Mouse (Mus musculus): ENCODE measurements around the gene Urad. TPM values are rescaled to one million over a fixed set of nuclear protein-coding genes. Genes with fewer than 3 reads are reported as not detected.

The Urad gene
- polyA plus RNA-seq, 2 experiments from 2014 or later: not detected

DNA sequence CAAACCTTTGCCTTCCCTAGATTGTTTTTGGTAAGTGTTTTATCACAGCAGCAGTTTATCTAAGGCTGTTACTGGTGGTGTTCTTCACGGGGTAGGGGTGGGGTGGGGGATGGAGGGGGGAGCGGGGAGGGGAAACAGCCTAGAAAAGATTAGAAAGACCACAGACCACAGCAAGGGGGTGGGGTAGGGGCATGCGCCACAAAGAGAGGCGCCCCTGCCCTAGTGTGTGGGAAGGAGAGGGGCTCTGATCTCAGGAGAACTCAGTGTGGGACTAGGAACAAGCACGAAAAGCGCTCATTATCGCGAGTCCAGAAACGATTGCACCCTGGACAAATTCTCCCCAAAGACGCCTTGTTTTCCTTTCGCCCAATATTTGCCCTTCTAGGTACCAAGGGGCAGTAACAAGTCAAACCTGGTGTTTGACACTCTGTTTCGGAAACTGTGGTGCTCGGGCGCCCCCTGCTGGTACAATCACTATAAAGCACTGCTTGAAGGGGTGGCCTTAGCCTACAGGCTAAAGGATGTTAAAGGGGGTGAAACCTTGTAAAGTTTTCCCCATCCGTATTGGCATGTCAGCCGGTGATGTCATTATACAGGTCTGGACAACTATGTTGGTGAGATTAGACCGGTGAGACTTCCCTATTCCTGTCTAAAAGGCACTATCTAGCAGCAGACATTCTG is 1.1 kb upstream of the Urad start:
- ATAC-seq: peak; percentile 76

DNA sequence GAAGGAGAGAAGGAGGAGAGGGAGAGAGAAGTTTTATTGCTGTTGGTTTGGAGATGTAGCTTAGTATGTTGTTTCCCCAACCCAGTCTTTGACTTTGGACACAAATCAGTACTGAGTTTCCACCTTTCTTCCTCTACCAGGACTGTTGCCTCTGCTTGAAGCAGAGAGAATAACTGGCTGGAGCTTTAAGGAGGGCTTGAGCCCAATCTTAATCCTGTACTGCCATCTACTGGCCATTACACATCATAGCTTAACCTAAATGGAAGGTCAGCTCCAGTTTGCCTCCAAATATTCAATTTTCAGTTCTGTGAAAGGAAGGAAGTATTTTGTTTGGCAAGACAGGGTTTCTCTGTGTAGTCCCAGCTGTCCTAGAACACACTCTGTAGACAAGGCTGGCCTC is 2.6 kb downstream of the Urad start:
- ATAC-seq: peak; percentile 73

DNA sequence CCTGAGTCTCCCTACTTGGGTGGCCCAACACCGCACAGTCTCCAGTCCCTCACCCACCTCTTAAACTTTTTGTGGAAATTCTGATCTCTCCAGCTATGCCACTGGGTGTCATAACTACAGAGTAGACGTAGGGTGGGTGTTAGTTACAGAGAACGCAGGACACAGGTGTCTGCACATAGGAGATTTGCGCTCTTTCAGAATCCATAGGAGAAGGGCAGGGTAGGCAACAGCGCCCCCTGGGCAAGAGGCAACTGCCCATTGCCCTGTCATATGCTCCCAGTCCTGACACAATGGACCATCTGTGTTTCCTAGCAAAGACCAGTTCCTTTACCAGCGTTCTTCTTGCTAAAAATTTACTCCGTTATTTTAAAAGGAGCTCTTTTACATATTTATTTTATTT is 4.2 kb downstream of the Urad start:
- ATAC-seq: no peak

DNA sequence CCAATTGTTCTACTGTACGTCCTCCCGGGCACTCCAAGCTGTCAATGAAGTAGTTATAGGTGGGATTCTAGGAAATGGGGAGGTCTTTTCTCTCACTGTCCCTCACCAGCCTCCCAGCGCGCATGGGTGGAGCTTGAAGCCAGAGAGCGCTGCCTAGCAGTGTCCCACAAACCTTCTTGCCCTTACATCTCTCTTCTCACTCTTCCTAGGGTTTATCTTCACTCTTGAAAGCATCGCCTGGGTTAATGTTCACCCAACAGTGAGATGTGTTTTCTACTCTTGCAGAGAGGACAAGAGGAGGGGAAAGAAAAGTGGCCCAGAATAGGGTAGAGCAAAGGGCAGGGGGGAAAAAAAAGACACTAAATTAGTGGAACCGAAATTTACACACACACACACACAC is 4.9 kb downstream of the Urad start:
- no peak for ATAC-seq

DNA sequence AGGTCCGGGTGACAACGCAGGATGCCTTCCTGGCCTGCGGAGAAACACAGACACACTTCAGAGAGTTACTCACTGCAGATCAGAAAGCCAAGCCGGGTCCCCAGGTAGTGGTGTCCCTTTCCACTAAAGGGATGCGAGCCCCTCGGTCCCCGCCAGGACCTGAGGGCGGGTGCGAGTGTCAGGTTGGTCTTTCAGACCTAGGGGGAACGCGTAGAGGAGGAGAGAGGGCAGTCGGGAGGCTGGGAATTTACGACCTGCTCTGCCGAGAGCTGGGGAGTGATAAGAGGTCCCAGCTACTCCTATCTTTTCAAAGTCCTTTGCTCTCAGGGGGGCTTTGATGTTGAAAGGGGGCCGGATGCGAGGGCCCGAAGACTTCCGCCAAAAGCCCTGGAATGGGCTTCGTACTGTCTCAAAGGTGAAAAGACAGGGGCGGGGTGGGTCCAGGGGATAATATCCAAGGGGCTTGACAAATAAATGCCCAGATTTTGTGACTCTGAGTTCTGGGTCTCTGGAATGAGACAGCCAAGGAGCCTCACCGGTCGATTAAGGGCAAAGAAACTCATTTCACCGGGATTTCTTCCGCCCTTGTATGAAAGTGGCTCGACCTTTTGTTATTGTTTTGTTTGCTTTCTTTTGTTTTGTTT is 6.7 kb downstream of the Urad start:
- ATAC-seq: no peak

DNA sequence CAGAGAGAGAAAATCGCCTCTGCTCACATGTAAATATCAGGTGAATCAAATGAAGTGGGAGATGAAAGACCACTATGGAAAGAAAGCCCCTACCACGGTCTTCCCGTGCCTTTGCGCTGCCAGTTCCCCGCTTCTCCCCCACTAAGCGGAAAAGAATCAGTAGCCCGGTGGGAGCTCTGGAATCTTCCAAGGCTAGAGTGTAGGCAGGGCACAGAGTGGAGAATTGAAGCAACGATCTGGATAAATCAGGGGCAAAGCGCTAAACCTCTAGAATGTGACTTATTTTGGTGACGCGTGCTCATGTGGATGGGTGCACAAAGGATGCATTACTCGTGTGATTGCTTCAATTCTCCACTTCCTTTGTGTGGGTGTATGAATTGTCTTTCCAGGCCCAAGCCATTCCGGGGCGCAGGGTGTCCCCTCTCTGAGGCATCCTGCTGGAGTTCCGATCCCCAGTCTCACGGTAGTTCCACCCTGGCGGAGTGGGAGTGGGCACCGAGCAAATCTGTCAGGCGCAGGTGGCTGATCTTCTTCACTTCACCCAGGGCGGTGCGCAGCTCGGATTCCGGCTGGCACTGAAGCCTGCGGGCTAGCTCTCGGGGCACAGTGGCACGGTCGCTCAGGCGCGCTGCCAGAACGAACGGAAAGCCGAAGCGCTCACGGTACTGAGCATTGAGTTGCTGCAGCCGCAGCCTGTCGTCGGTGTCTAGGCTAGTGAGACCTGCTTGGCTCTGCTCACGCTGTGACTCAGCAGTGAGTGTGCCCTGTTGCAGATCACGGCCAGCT is 7.4 kb downstream of the Urad start:
- ATAC-seq: no peak

DNA sequence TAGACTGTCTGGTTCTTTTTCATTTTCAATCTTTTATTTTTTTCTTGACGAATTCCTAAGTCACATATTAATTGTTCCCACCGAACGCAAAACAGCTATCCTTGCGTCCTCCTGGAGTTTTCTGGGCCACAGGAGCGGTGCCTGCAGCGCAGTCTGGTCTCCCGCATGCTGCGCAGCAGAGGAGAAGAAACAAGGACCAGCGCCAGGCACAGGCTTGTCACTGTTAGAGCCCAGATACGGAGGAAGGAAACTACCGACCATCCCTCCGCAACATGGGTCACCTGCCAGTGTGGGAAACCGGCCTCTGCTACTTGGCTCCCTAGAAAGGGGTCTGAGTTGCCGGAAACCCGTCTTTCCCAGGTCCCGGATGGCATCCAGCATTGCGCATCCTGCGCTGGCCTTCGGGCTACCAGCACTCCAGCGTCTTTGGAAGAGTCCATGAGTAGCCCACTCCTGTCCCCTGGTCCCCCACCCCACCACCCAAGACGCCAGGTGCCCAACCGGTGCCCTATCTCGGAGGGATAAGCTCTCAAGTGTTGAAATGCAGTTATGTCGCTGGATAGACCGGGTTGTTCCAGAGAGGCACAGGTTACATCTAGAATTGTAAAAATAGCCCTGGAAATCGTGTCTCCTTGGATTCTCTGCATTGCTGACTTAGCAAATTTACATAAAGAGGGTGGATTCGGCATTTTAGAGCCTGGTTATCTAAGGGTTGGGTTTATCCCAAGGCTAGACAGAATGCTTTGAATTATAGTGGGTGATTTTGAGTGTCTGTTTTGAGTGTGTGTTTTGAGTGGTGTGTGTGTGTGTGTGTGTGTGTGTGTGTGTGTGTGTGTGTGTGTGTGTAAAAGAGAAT is 9.2 kb downstream of the Urad start:
- no peak for ATAC-seq

DNA sequence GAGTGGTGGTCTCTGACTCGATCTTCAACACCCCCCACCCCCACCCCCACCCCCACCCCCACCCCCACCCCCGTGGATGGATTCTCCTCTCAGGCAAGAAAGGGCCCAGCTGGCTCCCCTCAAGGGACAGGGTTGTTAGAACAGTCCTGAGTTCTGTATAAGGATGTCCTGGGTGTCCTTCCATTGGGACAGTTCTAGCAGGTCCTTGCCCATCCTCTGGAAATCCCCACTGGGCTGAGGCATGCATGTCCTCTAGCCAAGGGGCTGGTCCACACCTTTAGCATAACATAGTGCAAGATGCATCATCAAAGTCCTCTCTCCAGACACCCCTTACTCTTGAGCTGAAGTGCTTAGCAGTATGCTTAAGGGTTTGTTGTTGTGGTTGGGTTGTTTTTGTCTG is 12.5 kb downstream of the Urad start:
- no peak for ATAC-seq

DNA sequence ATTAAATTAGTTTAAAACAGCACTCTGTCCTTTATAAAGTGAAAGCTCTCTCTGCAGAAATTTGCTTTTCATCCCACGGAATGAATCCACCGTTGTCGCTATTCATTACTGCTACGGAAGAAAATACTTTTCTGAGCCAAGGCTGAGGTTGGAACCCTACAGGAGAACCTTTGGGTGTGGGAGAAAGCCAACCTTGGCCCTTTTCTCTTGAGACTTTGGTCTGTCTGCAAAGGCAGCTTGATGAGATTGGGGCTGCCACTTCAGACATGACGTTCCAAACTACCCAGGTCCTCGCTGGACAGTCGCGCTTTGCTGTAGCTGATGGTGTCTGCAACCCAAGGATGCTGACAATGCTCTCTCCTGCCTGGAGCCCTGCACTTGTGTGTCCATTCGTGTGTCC is 13.8 kb downstream of the Urad start:
- ATAC-seq: no peak

DNA sequence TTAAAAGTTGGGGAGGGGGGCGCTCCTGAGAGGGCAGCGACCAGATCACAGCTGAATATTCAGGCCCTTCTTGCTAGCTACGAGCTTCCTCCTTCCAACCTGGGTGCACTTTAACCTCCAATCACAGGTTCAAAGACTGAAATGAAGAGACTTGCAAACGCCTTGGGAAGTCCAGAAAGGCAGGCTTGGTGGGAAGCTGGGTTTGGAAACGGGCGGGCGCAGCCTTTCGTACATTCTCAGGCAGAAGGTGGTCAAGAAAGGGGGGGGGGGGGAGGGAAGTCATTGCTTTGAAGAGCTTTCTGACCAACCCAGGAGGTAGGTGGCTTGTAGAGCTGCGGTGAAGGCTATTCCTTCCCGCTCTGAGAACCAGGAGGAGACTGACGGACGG is 14.8 kb downstream of the Urad start:
- no peak for ATAC-seq

DNA sequence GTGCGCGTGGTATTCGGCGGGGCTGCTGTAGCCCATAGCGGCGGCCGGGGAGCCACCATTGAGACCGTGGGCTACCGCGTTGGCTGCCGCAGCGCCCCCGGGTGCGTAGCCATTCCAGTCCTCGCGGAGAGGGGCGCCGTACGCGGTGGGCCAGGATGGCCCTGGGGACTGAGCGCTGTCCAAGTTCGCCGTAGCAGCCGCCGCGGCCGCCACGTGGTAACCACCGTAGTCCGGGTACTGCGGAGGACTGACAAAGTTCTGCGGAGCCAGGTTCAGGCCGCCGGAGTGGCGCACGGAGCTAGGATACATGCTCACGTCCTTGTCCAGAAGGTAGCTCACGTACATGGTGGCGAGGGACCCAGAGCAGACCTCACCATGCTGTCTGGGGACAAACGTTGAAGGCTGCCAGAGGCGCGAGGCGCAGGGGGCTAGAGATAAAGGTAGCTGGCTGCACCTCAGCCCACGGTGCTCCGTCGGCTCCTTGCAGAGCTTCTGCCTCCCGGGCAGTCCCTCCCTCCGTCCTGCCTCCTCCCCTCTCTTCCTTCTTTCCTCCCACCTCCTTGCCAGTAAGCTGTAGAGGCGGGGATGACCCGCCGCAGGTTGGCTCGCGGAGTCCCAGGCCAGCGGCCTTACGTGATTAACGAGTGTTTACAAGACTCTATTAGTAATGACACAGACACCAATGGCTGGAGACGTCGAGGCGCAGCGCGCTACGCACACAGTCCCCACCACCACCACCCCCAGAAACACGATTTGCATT is 15.4 kb downstream of the Urad start, which contains the start of gene Cdx2:
Gene Cdx2 (minus strand): TSS at position 633 of the 760 bp plus-strand sequence.
- ATAC-seq: no peak

DNA sequence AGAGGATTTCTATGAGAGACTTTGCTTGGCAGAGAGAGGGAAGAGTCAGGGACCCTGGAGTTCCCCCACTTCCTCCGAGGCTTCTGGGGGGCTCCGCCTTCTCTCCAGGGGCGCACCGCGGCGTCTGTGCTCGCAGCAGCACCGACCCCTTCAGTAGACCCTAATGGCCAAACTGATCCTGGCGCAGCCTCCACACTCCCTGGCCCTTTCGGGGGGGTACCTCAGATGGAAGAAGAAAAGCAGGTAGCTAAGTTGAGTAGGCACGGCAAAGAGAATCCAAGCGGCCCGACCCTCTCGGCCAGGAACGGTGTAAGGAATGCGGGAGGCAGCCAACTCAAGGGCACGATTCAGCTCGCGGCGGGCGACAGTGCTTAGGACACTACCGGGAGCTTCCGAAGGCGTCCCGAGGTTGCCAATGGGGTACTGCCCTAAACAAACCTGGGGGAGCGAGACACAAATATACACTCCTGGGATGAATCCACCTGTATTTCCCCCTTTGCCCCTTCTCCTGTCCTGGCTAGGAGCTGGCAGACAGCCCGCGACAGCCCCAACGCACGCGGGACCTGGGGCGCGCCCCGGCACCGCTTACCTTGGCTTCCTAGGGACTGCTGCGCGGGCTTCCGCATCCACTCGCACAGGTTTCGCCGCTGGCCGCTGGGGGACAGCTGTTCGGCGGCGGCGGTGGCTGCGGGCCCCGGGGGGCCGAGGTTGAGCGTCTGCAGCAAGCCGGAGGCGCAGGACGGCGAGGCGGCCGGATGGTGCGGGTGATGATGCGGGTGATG is 16.2 kb downstream of the Urad start:
- no peak for ATAC-seq

DNA sequence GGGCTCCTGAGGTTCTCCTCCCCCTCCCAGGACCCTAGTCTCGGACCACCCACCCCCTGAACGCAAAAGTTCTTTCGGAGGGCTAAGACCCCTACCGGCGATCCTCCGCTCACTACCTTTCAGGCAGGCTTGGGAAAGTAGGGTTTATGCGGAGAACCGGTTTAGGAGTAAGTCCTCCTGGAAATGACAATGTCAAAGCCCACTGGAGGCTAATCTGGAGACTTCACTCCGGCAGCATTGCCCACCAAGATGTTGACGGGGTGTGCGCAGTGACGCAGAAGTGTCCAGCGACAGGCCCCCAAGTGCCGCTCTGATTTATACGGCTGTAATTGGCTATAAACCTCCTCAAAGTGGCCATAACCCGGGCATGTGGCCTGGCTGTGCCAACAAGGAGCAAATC is 17.1 kb downstream of the Urad start:
- ATAC-seq: no peak

DNA sequence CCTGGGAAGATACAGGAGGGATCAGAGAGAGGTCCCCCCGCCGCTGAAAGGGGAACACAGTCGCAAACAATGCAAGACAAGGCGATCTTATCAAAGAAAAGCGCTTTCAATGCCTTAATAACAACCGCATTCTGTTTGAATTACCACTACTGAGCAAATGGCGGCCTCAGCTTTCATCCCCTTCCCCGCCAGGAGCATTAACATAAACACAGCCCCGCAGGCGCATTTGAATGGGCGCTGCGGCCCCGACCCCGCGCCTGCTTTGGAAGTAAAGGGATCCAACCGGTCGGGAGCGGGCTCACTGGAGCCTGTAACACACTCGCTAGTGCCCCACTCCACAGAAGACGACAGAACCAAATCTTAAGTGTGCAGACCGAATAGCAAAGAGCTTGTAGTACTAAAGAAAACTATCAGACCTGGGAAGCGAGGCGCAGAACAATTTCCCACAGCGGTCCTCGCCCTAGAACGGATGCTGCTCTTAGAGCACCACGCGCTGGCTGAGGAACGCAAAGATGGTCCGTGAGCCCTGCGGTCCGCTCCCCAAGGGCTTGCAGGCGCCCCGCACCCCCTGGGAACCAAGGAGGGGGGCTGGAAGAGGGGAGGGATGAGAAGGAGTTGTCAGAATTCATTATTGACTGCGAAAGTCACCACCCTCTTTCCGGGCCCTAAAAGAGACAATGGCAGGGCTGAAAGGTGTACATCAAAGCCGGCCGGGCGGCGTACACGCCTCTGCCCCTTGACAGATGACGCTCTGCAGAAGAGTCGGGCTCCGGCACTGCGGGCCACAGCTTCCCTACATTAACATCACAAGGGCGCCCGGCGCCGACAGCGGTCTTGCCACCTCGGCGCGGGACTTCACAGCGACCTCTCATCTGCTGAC is 17.7 kb downstream of the Urad start:
- no peak for ATAC-seq

DNA sequence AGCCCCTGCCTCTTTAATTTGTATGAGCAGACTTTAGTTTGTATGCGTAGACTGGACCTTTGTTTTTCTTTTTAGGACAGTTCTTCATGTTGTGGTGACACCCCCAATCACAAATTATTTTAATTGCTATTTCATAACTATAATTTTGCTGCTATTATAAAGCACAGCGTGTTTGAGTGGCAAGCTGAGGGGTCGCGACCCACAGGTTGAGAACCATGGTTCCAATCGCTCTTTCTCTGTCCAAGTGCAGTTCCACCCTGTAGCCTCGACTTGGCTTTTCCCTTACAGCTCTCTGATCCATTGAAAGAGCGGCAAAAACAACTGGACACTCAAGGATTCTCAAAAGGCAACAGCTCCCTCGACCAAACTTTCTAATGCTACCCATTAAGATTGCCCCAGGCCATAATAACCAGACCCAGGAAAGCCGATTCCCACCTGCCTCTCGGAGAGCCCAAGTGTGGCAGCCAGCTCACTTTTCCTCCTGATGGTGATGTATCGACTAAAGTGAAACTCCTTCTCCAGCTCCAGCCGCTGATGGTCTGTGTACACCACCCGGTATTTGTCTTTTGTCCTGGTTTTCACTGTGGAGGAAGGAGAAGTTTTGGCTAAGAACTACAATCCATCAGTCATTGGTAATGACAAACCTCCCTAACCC is 19.4 kb downstream of the Urad start:
- no peak for ATAC-seq

DNA sequence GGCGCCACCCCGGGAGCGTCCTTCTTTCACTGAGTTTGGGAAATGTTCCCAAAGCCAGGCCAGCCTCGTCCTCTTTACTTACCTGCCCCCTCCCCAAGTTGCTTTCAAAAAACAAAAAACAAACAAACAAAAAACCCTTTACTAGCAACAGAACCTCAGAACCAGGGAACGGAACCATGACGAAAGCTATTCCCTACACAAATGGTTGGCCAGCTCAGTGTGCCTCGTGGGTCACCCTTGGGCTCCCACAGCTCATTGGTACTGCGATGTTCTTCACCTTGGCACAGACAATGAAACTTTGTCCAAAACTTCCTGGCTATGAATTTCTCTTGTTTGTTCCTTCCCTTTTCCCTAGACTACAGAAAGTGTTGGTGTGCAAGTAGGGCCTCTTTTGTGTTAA is 20.1 kb downstream of the Urad start:
- ATAC-seq: no peak

DNA sequence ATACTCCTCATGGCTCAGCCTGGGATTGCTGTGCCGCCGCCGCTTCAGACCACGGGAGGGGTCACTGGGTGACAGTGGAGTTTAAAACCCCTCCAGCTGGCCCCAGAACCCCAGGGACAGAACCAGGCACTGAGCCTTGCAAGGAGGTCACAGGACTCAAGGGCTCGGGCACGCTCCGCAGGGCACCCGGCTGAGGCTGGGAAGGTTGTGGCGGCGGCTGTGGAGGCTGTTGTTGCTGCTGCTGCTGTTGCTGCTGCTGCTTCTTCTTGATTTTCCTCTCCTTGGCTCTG is 20.5 kb downstream of the Urad start:
- ATAC-seq: no peak

DNA sequence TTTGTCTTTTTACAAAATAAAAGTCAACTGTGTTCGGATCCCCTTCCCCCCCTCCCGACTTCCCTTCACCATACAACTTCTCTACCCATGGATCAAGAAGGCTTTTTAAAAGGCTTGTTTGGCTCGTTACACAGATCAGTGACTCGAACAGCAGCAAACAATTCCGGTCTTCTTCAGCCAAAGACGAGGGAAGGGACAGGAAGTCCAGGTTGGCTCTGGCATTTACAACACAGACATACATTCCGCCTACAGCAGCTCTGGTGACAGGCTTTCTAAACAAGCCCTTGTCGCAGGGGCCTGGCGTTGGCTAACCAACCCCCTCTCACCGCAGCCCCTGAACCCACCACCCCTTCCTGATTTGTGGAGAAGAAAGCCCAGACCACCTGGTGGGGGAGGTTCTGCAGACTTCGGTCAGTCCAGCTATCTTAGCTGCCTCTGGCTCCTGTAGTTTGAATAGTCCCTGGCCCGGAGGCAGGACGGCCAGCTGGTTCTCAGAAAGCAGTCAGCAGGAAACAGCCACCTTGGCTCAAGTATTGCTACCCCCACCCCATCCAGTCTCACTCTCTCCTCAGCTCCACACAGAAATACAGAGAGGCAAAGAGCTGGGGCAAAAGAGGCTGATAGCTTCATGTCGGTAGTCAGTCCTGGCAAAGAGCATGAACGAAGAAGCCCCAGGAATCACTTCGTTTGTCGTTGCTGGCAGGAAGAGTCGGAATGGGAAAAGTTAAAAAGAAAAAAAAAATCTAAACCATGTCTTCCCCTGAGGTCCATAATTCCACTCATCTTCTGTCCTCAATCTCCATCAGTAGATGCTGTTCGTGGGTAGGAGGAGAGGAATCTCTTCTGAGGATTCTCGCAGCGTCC is 21.1 kb downstream of the Urad start:
- no peak for ATAC-seq

DNA sequence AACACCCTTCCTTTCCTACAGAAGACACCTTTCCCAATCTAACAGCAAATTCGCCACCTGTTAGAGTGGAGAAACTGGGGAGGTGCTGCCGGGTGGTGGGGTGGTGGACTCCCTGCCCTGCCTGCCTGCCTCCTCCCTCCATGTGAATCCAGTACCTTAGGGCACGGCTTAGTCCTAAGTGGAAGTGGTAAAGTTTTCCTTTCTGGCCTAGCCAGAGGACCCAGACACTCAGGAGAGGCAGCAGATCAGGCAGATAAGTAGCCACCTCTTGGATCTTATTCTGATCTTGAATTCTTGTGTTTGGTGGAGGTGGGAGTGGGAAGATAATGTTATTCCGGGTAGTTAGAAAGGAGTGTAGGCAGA is 22.3 kb downstream of the Urad start:
- ATAC-seq: no peak

Measured in CD4-positive, CD25-positive, alpha-beta regulatory T cell, adult 4 months (primary cell).